Mouse (Mus musculus) hindlimb bud, embryonic 11.5 days (tissue): ENCODE results near the gene Baz1b.

Experiments
- DNase-seq: peaks from one replicate; pipeline ENCODE4 v3.0.0-alpha.2; 2012; ENCODE audit warnings: low read depth, low spot score; ENCODE audit errors: extremely low spot score

Baz1b gene

DNA sequence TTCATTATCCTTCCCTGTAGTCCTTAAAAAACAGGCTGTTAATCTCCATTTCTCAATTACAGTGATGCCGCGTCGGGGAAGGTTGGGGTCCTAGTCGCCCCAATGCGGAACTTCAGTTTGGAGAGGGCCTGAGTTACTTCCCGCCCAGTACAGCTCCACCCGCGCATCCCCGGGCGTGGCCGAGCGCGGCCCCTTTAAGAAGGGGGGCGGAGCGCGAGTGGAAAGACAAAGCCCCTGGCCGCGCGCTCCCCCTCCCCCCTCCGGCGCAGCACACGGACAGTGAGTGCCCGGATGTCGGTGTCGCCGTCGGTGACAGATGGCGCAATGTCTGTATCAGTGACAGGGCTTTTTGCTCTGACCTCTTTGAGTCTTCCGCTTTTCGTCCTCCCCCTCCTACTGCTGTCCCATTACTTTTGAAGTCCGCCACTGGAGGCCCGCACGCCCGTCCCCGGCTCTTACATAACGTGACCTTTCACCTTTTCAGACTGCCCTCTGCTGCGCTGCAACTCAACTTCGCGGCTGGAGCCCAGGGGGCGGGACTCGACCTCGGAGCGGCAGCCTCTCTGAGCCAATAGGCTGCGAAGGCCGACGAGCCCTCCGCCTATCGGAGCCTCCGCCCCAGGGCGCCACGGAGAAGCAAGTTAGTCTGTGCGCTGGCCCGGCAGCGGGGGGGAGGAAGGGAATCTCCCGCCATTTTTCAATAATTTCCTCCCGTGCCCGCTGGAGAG lies at the start of gene Baz1b:
Gene Baz1b (plus strand): TSS at position 644 of the 728 bp plus-strand sequence.
- DNase-seq: peak; percentile 81

DNA sequence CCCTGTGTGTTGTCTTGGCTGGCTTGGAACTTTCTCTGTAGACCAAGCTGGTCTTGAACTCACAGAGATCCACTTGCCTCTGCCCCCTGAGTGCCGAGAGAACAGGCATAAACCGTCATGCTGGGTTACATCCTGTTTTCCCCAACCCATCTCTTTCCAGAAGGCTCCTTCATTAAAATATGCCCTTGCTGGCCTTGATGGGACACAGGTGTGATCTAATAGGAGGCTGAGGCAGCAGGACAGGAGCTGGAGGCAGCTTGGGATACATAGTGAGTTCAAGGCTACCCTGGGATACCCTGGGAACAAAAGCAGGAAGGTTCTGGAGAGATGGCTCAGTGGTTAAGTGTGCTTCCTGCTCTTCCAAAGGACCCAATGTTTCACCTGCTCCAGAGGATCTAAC lies 47.2 kb upstream of the Baz1b start:
- no peak for DNase-seq

- DNase-seq: no peak
Observed at GRCm38 (mm10) chr5:135144469-135144868, 42.6 kb upstream of the Baz1b start.

GRCm38 (mm10) chr5:135145532-135145931 lies 41.5 kb upstream of the Baz1b start:
- DNase-seq: no peak

DNA sequence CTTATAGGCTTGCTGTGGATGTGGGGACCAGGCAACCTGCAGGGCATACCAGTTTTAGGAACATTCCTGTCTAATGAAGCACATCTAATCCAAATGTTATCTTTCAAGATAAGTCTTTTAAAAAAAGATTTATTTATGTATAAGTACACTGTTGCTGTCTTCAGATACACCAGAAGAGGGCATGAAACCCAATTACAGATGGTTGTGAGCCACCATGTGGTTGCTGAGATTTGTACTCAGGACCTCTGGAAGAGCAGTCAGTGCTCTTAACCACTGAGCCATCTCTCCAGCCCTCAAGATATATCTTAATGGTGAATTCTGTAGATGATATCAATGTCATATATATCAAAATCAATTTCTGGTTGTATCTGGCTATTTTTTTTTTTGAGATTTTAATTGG lies 41.1 kb upstream of the Baz1b start:
- DNase-seq: no peak

DNA sequence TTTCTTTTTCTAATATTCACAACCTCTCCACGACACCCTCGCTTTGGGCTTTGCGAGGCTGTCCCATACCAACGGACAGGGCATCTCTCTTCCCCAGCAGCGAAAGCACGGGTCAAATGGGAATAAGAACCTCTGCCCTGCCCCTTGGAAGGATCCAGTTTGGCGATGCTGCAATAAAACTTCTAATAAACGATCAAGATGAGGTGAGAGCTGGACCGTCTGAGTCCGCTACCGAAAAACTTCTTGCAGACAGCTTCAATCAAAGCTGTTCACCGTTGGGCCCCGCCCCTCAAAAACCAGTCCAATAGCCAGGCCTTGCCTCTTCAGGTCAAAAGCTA lies 38.4 kb upstream of the Baz1b start:
- DNase-seq: no peak

DNA sequence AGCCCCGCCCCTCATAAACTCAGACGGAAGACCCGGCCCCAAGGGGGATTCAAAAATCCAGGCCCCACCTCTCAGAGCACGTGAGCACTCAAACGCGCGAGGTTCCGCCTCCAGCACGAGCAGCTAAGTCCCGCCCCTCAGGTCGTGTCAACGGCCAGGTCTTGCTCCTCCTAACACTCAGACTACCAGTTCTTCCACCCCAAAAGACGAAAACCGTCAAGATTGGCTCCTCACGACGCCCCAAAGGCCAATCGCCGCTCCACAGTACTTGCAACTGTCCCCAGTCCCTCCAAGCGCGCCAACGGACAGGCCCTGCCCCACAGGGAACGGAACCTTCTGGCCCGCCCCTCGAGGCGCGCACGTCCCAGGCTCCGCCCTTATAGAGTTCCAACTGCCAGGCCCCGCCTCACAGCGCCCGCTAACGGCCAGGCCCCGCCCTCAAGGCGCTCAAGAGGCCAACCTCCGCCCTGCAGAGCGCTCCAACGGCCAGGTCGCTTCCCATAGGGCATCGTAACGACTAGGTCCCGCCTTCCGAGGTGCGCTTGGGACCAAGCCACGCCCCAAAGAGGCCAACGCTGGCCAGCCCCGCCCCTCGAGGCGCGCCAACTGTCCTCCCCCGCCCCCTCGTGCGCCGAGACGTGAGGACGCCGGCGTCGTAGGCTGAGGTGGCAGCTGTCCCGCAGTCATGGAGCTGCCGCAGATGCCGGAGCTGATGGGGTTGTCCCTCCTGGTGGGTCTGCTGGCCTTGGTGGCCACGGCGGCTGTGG lies 37.8 kb upstream of the Baz1b start, which contains the start of gene Tbl2:
Gene Tbl2 (plus strand): TSS at position 605 of the 767 bp plus-strand sequence.
- DNase-seq: peak; percentile 93

GRCm38 (mm10) chr5:135149820-135150178 lies 37.3 kb upstream of the Baz1b start:
- DNase-seq: no peak

GRCm38 (mm10) chr5:135156496-135156895 lies 30.6 kb upstream of the Baz1b start:
- no peak for DNase-seq

DNA sequence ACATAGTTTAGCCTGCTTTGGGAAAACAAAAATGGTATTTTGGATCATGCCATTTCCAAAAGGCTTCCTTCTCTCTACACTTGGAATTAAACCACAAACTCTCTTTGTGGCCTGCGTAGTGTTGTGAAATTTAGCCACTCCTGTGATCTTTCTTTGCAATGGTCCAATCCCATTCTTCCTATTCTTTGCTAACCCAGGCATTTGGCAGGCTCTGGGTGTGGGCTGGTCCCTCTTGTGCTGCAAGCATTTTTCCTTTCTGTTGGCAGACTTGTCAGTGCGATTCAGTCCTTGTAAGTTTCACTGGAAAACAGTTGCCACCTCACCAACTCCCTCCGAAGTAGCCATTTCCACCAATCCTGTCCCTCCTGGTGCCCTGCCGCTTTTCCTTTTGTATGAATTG lies 25.8 kb upstream of the Baz1b start:
- no peak for DNase-seq

DNA sequence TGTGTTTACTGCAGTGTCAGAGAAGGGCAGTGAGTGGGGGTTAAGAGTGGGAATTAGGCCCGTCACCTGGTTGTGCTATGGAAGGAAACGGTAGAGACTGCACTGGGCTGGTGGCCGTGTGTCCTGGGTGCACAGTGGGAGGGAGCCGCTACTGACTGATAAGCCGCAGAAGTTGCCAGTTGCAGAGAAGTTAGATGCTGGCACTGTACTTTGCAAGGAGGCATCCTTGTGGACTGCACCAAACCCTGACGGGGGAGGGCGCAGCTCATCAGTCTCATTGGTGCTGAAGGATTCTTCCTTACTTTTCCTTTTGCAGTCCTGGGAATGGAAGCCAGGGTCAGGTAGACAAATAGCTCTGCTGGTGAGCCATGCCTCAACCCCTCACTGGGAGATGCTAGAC lies 25.4 kb upstream of the Baz1b start:
- no peak for DNase-seq

DNA sequence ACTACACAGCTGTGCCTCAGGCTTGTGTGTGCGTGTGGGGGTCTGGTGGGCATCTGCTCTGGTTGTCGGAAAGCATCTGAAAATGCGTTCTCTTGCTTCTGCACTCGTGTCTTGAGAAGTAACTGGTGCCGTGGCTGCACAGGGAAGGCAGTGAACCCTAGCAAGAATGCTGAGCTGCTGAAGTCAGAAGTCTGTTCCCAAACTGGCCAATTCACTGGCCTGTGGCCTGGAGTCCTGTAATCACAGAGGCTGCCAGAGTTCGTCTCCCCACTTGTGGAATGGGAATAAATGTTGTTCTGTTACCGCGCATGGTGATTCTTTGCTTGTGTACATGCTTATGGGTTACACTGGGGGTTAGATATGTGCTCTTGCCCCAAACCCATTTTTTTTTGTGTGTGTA lies 24.7 kb upstream of the Baz1b start:
- no peak for DNase-seq

GRCm38 (mm10) chr5:135162821-135163220 lies 24.2 kb upstream of the Baz1b start:
- DNase-seq: no peak

DNA sequence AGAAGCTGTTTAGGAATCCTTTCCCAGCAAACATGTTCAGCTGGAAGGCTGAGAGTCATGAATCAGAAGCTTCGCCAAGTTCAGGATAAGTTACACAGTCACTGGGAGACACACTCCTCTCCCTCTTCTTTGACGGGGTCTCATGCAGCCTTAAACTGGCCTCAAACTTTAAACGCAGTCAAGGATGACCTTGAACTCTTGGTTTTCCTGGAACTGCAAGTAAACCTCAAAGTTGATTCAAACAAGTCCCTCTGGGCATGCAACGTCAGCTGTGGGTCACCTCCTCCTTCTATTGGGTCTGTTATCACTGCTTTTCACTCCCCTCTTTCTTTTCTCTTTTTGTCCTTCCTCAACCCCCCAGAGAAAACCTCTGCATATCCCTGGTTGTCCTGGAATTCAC lies 20.2 kb upstream of the Baz1b start:
- no peak for DNase-seq

DNA sequence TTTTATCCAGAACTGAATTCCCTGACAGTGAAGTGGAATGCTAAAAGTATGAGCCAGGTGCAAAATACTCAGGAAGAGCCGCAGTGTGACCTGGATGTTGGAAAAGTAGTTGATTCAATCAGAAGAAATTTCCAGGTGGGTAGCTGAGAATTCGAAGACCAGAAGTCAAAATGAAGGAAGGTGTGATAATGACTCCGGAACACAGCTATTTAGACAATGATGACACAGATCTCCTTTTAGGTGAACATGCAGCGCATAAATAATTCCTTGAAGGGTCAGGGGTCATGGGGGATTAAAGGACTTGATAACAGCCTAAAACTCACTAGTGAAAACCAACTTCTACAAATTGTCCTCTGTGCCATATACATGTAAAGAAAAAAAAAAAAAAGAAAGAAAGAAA lies 19.6 kb upstream of the Baz1b start:
- DNase-seq: no peak

- peak; percentile 78 for DNase-seq
Observed at GRCm38 (mm10) chr5:135168063-135169062, 18.7 kb upstream of the Baz1b start, which contains the start of gene Bcl7b. TSS of gene Bcl7b (plus strand) at chr5:135168283.

- DNase-seq: no peak
Observed at GRCm38 (mm10) chr5:135169479-135169878, 17.6 kb upstream of the Baz1b start.

GRCm38 (mm10) chr5:135171688-135172220 lies 15.3 kb upstream of the Baz1b start:
- DNase-seq: no peak

DNA sequence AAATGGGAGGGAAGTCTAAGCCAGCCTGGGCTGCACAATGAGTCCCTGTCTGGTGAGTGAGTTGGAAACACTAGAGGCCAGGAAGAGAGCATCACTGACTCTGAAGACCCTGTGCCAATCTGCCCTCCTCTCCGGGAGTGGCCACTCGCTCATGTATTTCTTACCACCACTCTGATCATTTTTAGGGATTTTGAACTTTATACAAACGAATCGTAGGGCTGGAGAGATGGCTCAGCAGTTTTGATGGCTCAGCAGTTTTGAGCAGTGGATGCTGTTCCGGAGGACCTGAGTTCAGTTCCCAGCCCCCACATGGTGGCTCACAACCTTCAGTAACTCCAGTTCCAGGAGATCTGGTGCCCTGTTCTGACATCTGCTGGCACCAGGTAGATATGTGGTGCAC lies 14.1 kb upstream of the Baz1b start:
- DNase-seq: no peak

- no peak for DNase-seq
Observed at GRCm38 (mm10) chr5:135175086-135175485, 12.0 kb upstream of the Baz1b start.

DNA sequence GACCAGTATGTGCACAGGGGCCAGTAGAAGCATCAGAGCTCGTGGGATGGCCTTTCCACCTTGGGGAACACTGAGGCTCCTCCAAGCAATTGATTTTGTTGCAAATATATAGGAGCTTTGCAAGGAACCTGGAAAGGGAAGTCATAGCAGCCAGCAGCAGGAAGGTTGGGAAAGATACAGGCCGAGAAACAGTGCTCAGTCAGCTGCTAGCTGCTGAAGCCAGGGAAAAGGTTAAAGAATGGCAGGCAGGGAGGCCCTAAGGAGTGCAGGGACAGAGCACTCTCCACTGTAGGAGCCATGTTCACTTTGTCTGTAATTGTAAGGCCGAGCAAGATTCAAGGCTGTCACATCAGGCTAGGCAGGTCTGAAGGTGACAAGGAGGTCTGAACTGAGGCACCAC lies 8.5 kb upstream of the Baz1b start:
- no peak for DNase-seq
